ENCODE assay signal across 11 mouse cellular contexts in the genomic region with DNA sequence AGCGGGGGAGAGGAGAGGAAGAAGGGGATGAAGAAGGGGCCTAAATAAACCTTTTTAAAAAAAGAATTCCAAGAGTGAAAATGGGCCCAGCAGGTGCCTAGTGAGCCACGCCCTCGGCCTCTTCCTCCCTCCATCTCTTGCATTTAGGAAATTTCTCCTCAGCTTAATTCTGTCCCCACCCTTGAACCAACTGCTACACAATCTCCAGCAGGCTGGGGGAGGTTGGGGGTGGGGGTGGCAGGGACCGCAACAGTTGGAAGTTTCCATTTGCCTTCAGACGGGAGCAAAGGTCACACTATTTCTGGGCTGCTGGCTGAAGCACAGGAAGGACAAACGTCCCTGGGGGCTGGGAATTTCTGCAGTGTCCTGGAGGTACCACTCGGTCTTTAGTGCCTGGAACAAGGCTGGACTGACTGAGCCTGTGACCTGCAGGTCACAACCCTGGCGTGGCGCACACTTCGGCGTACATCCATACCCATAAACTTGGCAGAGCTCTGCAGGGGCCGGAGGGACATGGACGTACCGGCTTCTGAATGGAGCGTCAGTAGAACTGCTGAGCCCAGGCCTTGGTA. TPM values are rescaled to one million over a fixed set of nuclear protein-coding genes. Genes with fewer than 3 reads are reported as not detected.
DNase-seq lines count a peak whose midpoint lies in the region; ATAC-seq and TF ChIP-seq lines count a peak whose summit lies in the region.
"Had no signal": no experiment of that assay in that cellular context is flagged by ENCODE, and none has a peak within 500 bp of the region (broad histone marks: within the 10 kb centered on the region; RNA-seq: fewer than 3 reads in every experiment).

No protein-coding gene starts in this region.

- H3K9me3 ChIP-seq in ES-E14 (ENCODE audit: control insufficient read depth, insufficient read depth, low read depth, low read length), result no peaks in the 10 kb centered on the region
- no peaks in the 10 kb centered on the region for H3K9me3 ChIP-seq in heart, postnatal 0 days (replicated peaks; ENCODE audit: control insufficient read depth, low read length)
- no peaks in the 10 kb centered on the region for H3K9me3 ChIP-seq in midbrain, embryonic 15.5 days
- H3K9me3 ChIP-seq: limb, embryonic 13.5 days; neural tube, embryonic 13.5 days had no signal

- no peak for TF ChIP-seq POLR2A in liver, adult 2 months (IDR thresholded peaks at IDR 0.05; ENCODE audit: extremely low read depth, insufficient read depth, low read length)

- H3K4me3 ChIP-seq in ES-E14 (ENCODE audit: insufficient read depth in 1 of 2, low read depth in 1 of 2, low read length in 2 of 2, poor library complexity in 1 of 2, severe bottlenecking in 1 of 2), result peak overlapping the region; percentile 10 to 28; a peak in 3 of 4 replicates
- H3K4me3 ChIP-seq in heart, postnatal 0 days (ENCODE audit: low read depth, low read length), result no peak overlapping the region
- no peak overlapping the region for H3K4me3 ChIP-seq in liver, adult 2 months (ENCODE audit: insufficient read depth, low read depth, low read length)
- no peak overlapping the region for H3K4me3 ChIP-seq in midbrain, embryonic 15.5 days
- H3K4me3 ChIP-seq: limb, embryonic 13.5 days; neural tube, embryonic 13.5 days had no signal

- in situ Hi-C loops in ES-E14 (cut with MboI; ENCODE audit: low sequenced_read_pairs in 2 of 2, unreplicated experiment in 2 of 2), result no loop called here

- no peak for TF ChIP-seq EP300 in heart, postnatal 0 days (IDR thresholded peaks at IDR 0.05; ENCODE audit: low read depth)

- TF ChIP-seq CTCF in heart, postnatal 0 days (IDR thresholded peaks at IDR 0.05; ENCODE audit: low read depth), result no peak
- no peak for TF ChIP-seq CTCF in liver, adult 2 months (IDR thresholded peaks at IDR 0.05; ENCODE audit: low read depth, low read length)

- H3K4me2 ChIP-seq in heart, postnatal 0 days (ENCODE audit: low read depth, low read length), result peak overlapping the region; percentile 23; the same call in 1 of the 2 replicates
- no peak overlapping the region for H3K4me2 ChIP-seq in midbrain, embryonic 15.5 days
- H3K4me2 ChIP-seq: limb, embryonic 13.5 days; neural tube, embryonic 13.5 days had no signal

- 0 out of 2 replicates have a peak, but pooled peaks cover 3% of the 10 kb centered on the region for H3K36me3 ChIP-seq in ES-E14 (ENCODE audit: control insufficient read depth, insufficient read depth, low read length, poor library complexity, severe bottlenecking)
- H3K36me3 ChIP-seq in heart, postnatal 0 days (replicated peaks; ENCODE audit: control insufficient read depth, insufficient read depth, low read length), result peaks cover 73% of the 10 kb centered on the region
- H3K36me3 ChIP-seq in liver, adult 2 months (ENCODE audit: control insufficient read depth, insufficient read depth, low read length), result no peaks in the 10 kb centered on the region
- H3K36me3 ChIP-seq in midbrain, embryonic 15.5 days (replicated peaks), result 0 out of 2 replicates have a peak, but pooled peaks cover 2% of the 10 kb centered on the region

- peaks cover 16% of the 10 kb centered on the region for H3K79me2 ChIP-seq in liver, adult 2 months (ENCODE audit: control insufficient read depth, insufficient read depth, low read length)

- peak overlapping the region; percentile 17; the same call in 1 of the 2 replicates for H3K9ac ChIP-seq in ES-E14 (ENCODE audit: insufficient read depth, low read depth, low read length, poor library complexity, severe bottlenecking)
- no peak overlapping the region for H3K9ac ChIP-seq in heart, postnatal 0 days (replicated peaks; ENCODE audit: low read depth, low read length)
- H3K9ac ChIP-seq in liver, adult 2 months (ENCODE audit: low read depth, low read length), result no peak overlapping the region
- H3K9ac ChIP-seq in midbrain, embryonic 15.5 days, result no peak overlapping the region
- H3K9ac ChIP-seq: forebrain, postnatal 0 days; limb, embryonic 13.5 days; neural tube, embryonic 13.5 days had no signal

- 56% methylated on average over 15 of the region's 15 CpGs for WGBS in heart, postnatal 0 days
- WGBS in liver, adult 2 months, result 12% methylated on average over 15 of the region's 15 CpGs
- 69% methylated on average over 15 of the region's 15 CpGs for WGBS in midbrain, embryonic 15.5 days

- DNase-seq in embryo, embryonic 11 days, result peak; percentile 19
- DNase-seq in embryo, embryonic 10.5 days (ENCODE audit: low spot score), result no peak
- DNase-seq in ES-E14 (ENCODE audit: low read depth, low spot score), result no peak
- DNase-seq in heart, postnatal 0 days (ENCODE audit: low spot score), result no peak
- DNase-seq in liver, adult 2 months (ENCODE audit: extremely low read depth, low read depth, low spot score), result peak; percentile 87
- no peak for DNase-seq in retina, embryonic 14.5 days (ENCODE audit: low spot score)
- DNase-seq in spleen, adult 18-20 months, result no peak
- DNase-seq: forebrain, postnatal 0 days had no signal

- ATAC-seq in heart, postnatal 0 days (ENCODE audit: insufficient read depth, low read depth), result peak; percentile 53; the same call in 1 of the 2 replicates
- no peak for ATAC-seq in midbrain, embryonic 15.5 days (replicated peaks)
- ATAC-seq: forebrain, postnatal 0 days had no signal

- H3K27me3 ChIP-seq in heart, postnatal 0 days (ENCODE audit: control insufficient read depth, insufficient read depth, low read length), result no peaks in the 10 kb centered on the region
- H3K27me3 ChIP-seq in liver, adult 2 months (ENCODE audit: control insufficient read depth, insufficient read depth, low read length), result no peaks in the 10 kb centered on the region
- H3K27me3 ChIP-seq in midbrain, embryonic 15.5 days (replicated peaks), result no peaks in the 10 kb centered on the region
- H3K27me3 ChIP-seq: limb, embryonic 13.5 days had no signal

- H3K4me1 ChIP-seq in ES-E14 (ENCODE audit: control insufficient read depth in 2 of 2, insufficient read depth in 2 of 2, low read length in 2 of 2, poor library complexity in 1 of 2), result peaks cover 12 to 26% of the 10 kb centered on the region in 2 experiments
- H3K4me1 ChIP-seq in heart, postnatal 0 days (ENCODE audit: control insufficient read depth, insufficient read depth), result no peaks in the 10 kb centered on the region; the same call in 1 of the 2 replicates
- peaks cover 18% of the 10 kb centered on the region for H3K4me1 ChIP-seq in liver, adult 2 months (ENCODE audit: control insufficient read depth, insufficient read depth, low read length)
- H3K4me1 ChIP-seq in midbrain, embryonic 15.5 days, result no peaks in the 10 kb centered on the region
- H3K4me1 ChIP-seq: limb, embryonic 13.5 days; neural tube, embryonic 13.5 days had no signal

- peak overlapping the region; percentile 59; the same call in 1 of the 2 replicates for H3K27ac ChIP-seq in ES-E14 (ENCODE audit: insufficient read depth, low read depth, low read length, poor library complexity, severe bottlenecking)
- H3K27ac ChIP-seq in heart, postnatal 0 days (ENCODE audit: low read depth), result peak overlapping the region; percentile 59
- H3K27ac ChIP-seq in liver, adult 2 months (replicated peaks; ENCODE audit: insufficient read depth, low read depth, low read length), result peak overlapping the region; percentile 22; the same call in 1 of the 2 replicates
- no peak overlapping the region for H3K27ac ChIP-seq in midbrain, embryonic 15.5 days
- H3K27ac ChIP-seq: limb, embryonic 13.5 days; neural tube, embryonic 13.5 days had no signal

TF ChIP-seq in ES-E14, 5 proteins besides CTCF, POLR2A, EP300 and RAD21:
- no peak for TF ChIP-seq ZNF384 (IDR thresholded peaks at IDR 0.05; ENCODE audit: low read depth, low read length)
- TF ChIP-seq ZC3H11A (IDR thresholded peaks at IDR 0.05; ENCODE audit: borderline replicate concordance, low read depth, low read length), result no peak
- TF ChIP-seq HCFC1 (IDR thresholded peaks at IDR 0.05; ENCODE audit: borderline replicate concordance, insufficient read depth, low read length), result no peak
- TF ChIP-seq MAFK (IDR thresholded peaks at IDR 0.05; ENCODE audit: insufficient read depth, low read depth, low read length), result no peak
- no peak for TF ChIP-seq CHD2 (IDR thresholded peaks at IDR 0.05; ENCODE audit: low read depth, low read length)

RNA-seq across cellular contexts. Expression of a gene that starts 50.1 kb away (rescaled TPM):
- total RNA-seq in ES-E14 (2012; rRNA removed), result 23.5 and 31.2 TPM in 2 replicates
- total RNA-seq in heart, postnatal 0 days (2014; rRNA removed; ENCODE audit: low replicate concordance), result 10.7 and 20.5 TPM in 2 replicates
- polyA plus RNA-seq in heart, postnatal 0 days (2015; fragmentation: Nextera tagmentation; extraction: Ambion mirVana), result 8.2 and 10.2 TPM in 2 replicates
- 1.2 and 1.3 TPM in 2 replicates for total RNA-seq in liver, adult 2 months (2014; rRNA removed)
- 2.5 and 3.2 TPM in 2 replicates for polyA plus RNA-seq in liver, adult 2 months (2012; rRNA removed)
- polyA plus RNA-seq in midbrain, embryonic 15.5 days (2015; fragmentation: Nextera tagmentation; extraction: Ambion mirVana), result 49.5 and 49.8 TPM in 2 replicates

Comparison
In these comparisons a context has a peak if more than half of its experiments do, and no peak if none do; other contexts are left out.
1. DNase-seq: peak in embryo, embryonic 11 days (single experiment) and liver, adult 2 months (single experiment); none in embryo, embryonic 10.5 days (single experiment), ES-E14 (single experiment), heart, postnatal 0 days (single experiment), retina, embryonic 14.5 days (single experiment) and spleen, adult 18-20 months (0 of 2).
2. H3K4me3 ChIP-seq: peak in ES-E14 (2 of 2); none in heart, postnatal 0 days (single experiment), liver, adult 2 months (single experiment) and midbrain, embryonic 15.5 days (single experiment).